Mouse (Mus musculus): ENCODE data around the gene St6galnac3. TPM values are rescaled to one million over a fixed set of nuclear protein-coding genes. Genes with fewer than 3 reads are reported as not detected.

The St6galnac3 gene
- total RNA-seq, 2 experiments from 2014 or later: 9.9 to 12.6 TPM

DNA sequence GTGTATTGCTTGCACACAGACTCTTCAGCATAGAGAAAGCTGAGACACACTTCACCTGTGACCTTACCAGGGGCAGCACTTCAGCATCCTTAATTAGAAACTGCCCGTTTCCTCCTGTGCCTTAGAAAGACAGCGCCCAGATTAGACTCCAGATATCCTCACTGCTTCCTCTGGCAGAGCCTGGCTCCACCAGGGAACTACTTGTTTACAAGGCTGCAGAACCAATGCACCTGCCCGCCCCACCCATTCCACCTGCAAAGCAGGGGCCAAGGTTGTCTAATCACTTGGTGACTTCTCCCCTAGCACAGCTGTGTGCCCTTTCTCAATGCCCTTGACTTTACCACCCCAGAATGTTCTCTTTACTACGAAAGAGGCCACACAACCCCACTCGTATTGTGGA is 239.8 kb downstream of the St6galnac3 start:
- intact Hi-C loops (cut with DNase I): no loop called here
- no peak for DNase-seq

DNA sequence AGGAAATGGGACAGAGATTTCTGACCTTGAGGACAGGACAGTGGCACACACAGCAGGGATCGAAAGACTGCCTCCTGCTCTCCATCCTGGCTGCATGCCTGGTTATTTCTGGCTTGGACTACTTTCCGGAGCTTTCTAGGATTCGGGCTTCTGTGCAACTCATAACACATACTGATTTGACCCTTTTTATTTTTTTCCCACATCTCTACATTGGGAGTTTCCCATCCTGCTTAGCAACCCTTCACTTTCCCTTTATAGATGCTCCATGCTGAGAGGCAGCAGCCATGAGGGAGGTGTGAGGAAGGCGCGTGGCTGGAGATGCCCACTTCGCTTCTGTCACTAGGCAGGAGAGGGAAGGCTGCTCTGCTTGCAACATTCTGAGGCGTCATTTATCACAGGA is 240.3 kb downstream of the St6galnac3 start:
- intact Hi-C loops (cut with DNase I): no loop called here
- DNase-seq: peak; percentile 44 to 58

DNA sequence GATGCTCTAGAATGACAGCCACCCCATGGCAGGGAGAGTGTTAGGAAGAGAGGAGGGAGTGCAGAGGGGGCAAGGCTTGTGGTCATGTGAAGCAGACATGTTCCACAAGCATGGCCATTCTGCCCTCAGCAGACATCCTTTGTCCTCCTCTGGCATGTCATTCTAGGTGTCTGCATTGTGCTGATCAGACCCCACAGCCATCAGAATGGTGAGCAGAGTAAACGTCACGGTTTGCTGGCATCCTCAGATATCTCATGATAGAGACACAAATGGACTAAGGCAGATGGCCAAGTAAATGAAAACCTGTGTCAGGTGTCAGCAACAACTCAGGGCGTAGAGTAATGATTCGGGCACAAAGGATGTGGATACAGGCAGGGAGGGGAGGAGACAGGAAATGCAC is 241.3 kb downstream of the St6galnac3 start:
- no peak for DNase-seq
- intact Hi-C loops (cut with DNase I): no loop called here

DNA sequence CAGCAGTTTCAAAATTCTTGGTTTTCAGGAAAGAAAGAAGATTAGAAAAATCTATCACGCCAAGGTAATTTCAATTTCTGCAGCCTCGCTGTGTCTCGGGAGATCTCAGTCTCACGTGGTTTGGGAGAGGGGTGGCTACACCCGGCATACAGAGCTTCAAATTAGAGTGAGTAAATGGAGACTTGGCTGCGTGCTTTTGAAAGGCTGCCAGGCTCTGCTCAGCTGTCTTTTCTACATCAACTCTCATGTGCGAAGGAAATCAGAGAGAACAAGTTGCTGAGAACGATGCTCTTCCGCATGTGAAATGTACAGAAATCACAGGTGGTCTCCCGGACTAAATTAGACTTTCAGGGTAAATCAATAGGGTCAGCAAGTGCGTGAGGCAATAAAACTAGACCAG is 242.9 kb downstream of the St6galnac3 start:
- intact Hi-C loops (cut with DNase I): no loop called here
- DNase-seq: no peak

DNA sequence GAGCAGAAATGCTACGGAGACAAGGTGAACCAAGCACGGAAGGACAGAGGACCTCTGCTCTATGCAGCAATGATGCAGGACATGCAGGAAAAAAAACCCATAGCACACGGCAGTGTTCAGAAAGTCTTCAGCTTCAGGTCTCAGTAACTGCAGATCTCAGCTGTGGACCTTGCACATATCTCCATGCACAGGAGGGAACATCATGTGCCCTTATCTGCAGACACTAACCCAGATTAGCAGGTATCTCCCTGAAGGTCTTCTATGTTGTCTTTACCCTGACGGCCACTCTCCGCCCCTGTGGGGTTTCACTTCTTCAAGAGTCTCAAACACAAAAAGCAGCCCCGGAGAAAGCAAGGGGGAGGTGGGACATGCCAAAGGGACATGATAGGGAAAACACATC is 244.0 kb downstream of the St6galnac3 start:
- no peak for DNase-seq
- intact Hi-C loops (cut with DNase I): no loop called here

DNA sequence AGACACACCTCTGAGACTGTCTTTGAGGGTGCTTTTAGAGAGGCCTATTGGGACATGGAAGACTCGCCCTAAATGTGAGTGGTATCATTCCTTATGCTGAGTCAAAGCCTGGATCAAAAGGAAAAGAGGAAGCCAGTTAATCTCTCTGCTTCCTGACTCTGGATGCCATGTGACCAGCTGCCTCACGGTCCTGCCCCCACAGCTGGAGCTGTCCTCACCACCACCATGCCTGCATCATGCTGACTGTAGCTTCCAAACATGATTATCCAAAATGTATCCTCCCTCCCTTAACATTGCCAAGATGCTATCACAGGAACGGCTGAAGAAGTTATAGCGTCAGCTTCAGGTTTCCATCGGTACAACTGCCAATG is 244.4 kb downstream of the St6galnac3 start:
- intact Hi-C loops (cut with DNase I): no loop called here
- DNase-seq: no peak

DNA sequence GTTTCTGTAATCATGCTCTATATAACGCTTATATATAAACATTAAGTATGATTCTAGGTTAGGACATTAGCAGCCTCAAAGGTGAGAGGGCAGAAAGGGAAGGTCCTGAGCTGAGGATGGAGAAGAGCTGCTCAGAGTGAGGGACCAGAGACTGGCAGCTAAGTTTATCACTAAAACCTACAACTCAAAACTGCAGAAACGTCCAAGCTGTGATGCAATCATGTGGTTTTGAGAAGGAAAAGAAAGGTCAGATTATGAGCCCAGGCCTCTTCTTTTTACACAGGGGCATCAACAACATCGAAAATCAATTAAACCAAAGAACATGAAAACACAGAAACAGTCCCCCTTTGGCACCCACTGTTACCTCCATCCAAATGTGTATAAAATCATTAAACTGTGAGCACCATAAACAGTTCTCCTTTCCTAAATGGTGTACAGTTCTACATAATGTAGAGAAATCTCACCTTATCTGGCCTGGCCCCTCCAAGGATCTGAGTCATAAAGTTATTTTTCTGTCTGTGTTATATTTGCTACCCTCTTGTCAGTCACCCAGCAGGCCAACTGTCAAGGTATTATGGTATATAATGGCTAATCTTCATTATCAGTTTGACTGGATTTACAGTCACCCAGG is 244.9 kb downstream of the St6galnac3 start:
- no peak for DNase-seq
- intact Hi-C loops (cut with DNase I): no loop called here

DNA sequence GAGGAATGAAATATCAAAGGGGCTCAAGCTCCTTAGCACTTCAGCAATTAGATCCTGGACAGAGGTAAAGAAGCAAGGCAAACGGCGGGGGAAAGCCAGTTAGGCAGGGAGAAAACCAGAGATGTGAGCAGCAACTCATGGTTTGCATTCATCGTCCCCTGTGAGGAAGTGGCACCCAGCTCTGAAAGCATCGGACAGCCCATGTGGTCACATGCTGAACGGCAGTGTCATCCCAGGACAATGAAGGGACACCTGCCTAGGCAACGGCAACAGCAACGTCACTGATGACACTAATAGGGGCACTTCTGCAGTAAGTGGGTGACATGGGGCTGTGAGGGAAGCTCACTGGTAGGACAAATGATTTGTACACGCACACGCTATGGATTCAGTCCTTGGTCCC is 249.1 kb downstream of the St6galnac3 start:
- no peak for DNase-seq
- intact Hi-C loops (cut with DNase I): no loop called here

DNA sequence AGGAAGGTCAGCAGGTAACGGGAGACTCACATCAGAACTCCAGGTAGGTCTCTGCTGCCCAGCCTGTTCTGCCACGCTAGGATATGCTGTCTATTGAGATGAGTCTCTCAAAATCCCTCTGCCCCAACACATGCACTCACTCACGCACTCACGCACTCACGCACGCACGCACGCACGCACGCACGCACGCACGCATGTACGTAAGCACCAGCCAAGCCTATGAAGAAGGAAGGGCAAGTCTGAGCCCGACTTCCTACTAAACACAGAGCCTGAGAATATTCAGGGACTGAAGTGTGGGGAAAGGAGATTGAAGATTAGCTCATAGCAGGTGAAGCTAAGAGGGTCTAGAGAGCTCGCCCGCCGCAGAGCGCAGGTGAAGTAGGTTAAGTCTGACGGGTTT is 249.5 kb downstream of the St6galnac3 start:
- DNase-seq: no peak
- intact Hi-C loops (cut with DNase I): no loop called here

DNA sequence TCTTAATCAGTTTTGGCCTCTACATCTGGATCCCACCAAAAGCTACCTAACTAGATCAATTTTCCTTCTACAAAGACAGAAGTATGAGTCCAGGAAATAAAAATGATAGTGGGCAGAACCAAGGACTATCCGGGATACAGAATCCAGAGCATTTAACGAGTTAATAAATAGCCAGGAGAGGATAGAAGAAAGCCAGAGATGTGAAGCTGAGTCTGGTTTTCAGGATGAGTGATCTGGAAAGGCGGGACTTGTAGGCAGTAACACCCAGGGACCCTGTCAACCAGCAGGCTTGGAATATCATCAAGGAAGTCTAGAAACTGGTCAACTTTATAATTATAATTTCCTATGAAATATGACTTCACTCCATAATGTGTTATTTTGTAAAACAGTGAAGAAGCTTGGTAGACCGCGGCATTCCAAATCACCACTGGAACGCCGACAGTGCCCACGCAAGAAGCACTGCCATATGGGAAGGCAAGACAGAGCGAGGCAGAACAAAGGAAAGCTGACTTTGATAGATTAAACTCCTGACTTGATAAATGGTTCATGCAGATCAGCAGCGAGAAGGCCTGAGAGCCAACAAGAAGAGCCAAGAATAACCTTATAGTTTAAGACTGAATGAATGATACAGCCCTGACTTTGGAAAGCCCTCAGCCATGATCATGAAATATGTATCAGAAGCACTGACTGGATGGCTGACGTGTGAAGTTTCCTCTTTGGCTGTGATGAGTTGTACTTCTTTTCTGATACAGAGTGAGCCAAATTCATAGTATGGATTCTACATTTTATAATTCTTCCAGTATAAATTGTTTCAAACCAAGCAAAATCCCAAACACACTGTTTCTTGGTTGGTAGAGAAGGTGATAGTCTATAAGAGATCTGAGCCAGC is 252.1 kb downstream of the St6galnac3 start:
- DNase-seq: no peak
- intact Hi-C loops (cut with DNase I): no loop called here

DNA sequence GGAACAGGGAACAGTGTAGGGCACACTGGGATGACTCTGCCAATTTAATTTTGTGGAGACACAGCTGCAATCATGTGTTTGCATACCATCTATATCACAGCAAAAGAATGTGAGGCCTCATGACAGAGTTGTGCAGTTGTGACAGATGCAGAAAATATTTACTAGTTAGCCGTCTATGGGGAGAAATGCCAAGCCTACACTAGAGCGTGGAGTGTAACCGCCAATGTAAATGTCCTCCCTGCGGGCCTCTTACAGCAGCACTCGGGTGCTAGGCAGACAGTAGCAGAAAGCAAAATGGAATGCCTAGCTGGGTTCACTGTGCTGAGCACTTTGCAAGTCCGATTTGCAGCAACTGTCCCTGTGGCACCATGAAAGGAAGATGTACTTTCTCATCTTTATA is 261.1 kb downstream of the St6galnac3 start:
- DNase-seq: no peak
- intact Hi-C loops (cut with DNase I): no loop called here

DNA sequence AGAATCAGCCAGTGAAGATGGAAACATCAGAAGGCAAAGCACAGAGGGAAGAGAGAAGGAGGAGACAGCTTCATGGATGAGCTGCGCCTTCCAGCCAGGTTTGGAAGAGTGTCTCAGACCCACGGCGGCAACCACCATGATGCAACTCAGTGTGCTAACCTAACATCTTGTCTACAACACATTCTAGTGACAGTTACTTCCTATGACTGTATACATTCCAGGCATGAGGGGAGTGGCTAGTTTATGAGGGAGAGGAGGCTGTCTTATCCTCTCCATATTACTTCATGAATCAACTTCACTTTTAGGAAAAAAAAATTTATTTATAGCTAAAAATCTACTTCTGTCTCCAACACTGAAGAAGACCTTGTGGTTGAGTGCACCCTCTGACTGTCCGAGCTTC is 264.8 kb downstream of the St6galnac3 start:
- no peak for DNase-seq
- intact Hi-C loops (cut with DNase I): no loop called here

DNA sequence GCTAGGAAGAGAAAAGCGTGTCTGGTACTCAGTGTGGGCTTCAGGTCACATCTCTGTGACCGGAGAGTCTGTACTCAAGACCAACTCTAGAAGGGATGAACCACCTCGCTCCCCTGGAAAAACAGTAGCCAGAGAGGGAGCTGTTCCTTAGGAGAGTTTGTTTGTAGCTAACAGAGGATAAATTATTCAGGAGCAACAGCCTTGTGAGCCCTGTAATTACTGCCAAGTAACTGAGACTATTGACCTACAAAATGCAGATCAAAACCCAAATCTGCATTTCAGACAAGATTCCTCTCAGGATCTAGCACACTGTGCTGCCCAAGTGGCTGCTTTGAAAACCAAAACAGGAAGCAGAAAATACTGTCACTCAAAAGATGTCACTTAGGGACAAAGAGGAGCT is 266.4 kb downstream of the St6galnac3 start:
- intact Hi-C loops (cut with DNase I): no loop called here
- DNase-seq: no peak

DNA sequence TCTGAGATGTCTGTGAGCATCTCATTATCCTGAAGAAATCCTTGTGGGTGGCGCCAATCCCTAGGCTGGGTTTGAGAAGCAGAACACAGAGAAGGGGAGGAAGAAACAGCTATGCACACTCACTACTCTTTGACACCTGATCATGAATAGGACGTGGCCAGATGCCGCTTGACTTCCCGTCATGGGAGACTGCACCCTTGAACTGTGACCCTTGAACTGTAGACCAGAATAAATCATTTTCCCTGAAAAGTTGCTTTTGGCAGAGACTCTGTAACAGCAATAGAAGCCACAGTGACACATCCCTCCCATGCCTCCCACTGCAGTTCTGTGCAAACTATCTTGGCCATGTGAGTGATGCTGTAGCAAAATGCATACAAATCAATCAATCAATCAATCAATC is 267.3 kb downstream of the St6galnac3 start:
- intact Hi-C loops (cut with DNase I): no loop called here
- DNase-seq: no peak

DNA sequence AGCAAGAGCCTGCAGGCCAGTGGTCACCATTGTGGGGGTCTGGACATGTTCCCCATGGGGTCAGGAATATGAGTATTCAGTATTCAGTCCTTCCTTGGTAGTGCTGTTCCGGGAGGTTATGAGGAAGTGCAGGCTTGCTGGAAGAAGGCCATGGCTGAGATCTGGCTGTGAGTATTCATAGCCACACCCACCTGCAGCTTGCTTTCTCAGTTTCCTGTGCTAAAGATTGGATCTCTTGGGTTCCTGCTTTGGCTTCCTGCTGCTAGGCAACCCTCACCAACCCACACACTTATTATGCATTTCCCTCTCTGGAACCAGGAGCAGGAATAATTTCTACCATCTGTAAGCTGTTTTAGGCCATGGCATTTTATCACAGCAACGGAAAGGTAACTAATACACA is 267.8 kb downstream of the St6galnac3 start:
- peak in 1 of 2 experiments; percentile 4 for DNase-seq

DNA sequence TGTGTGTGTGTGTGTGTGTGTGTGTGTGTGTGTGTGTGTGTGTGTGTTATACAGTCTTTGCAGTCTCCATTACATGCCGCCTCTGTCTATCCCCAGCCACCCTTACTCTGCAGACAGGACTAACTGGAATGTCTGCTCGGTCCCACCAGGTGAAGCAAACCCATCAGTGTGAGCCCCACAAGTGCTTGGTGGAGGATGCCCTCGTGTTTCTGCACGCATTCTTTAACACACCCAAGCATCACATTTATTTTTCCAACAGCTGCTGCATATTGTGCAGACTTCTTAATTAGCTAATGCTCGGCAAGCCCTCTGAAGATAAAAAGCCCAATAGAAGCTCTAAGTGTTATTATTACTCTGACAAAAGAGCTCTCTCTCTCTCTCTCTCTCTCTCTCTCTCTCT is 268.7 kb downstream of the St6galnac3 start:
- intact Hi-C loops (cut with DNase I): no loop called here
- no peak for DNase-seq

More for the DNA sequence above, 267.8 kb downstream of the St6galnac3 start:
- intact Hi-C loops (cut with DNase I): no loop called here

DNA sequence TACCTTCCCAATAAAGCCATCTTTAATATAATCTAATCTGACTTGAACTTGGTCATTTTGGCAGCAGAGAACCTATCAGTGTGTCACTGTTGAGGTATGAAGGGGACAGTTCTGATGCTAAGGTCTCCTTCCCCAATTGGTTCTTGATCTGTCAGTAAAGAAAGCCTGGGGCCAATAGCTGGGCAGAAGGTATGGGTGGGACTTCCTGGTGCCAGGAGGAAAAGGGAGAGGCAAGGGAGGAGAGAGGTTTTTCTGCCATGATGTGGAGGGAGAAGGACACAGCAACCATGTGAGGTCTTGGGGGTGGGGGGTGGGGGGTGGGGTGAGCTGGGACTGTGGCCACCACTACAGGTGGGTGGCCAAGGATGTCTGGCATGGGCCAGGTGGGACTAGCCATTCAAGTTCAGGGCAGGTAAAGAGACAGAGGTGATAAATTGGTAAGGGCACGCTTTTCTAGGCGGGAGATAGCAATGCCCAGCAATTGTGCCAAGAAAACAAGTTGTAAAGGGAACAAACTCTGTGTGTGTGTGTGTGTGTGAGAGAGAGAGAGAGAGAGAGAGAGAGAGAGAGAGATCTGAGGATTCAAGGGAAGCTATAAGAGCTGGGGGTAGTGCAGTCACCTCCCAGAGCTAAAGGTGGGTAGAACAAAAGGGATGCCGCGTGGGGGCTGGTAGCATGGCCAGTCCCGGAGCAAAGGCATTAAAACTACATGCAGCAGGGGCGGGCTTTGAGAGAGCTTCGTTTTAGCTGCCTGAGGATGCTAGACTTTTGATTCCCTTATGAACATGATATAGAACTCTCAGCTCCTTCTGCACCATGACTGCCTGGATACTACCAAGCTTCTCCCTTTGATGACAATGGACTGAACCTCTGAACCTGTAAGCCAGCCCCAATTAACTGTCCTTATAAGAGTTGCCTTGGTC is 271.6 kb downstream of the St6galnac3 start:
- DNase-seq: no peak
- intact Hi-C loops (cut with DNase I): no loop called here

DNA sequence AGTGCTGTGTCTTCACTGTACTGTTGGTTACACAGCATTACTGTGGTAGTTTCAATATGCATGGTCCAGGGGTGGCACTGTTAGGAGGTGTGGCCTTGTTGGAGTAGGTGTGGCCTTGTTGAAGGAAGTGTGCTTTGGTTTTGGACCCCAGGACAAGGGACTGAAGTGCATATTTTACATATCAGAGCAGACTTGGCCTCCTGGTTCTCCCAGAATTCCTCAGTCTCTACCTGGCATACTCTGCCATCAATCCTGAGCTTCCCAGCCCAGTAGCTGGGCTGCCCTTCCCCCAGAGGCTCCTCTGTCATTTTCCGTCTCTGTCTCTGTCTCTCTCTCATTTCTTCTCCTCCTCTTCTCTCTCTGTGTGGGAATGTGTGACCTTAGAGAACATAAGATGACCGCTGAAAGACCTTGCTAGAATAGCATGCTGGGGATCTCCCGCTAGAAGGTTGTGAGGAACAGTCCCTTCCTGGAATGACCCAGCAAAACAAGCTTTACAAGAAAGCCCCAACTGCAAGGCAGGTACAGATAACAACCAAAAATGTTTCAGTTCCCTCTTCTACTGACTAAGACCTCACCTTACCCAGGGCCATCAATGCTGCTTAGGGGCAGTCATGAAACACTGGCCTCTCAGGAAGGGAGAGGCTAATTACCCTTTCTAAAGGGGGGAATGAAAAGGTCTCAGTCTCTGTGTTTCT is 272.5 kb downstream of the St6galnac3 start:
- intact Hi-C loops (cut with DNase I): no loop called here
- no peak for DNase-seq

DNA sequence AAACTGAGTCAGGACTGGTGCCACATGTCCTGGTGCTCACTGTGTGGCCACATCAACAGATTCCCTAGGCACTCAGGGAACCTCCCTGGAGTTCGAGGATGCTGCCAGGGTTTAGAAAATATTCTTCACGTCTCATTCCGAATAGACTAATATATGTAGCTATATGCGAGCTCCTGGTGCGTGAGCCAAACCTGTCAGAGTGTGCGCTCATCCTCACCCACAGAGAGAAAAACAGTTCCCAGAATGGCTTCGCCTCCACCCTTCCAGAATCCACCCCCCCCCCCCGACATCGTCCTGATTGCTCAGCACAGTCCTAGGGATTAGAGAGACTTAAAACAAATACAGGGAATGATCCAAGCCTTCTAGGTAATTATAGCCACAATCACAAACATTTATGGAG is 283.6 kb downstream of the St6galnac3 start:
- intact Hi-C loops (cut with DNase I): no loop called here
- DNase-seq: no peak

Measured in heart, postnatal 14 days (tissue).